Mouse (Mus musculus) ES-E14 (cell line): Measurements from ENCODE around the gene Jup.

Experiments
- CHD2 ChIP-seq: IDR thresholded peaks from 2 replicates; pipeline ENCODE4 v1.6.1; 2014; ENCODE audit warnings: mild to moderate bottlenecking, low read depth, low read length, inconsistent platforms
- HCFC1 ChIP-seq: IDR thresholded peaks from 2 replicates; pipeline ENCODE4 v1.6.1; 2012; ENCODE audit warnings: low read length, inconsistent platforms, borderline replicate concordance; ENCODE audit not compliant: insufficient read depth
- ZC3H11A ChIP-seq: IDR thresholded peaks from 2 replicates; pipeline ENCODE4 v1.6.1; 2012; ENCODE audit warnings: low read depth, mild to moderate bottlenecking, inconsistent platforms, low read length, borderline replicate concordance
- ZNF384 ChIP-seq: IDR thresholded peaks from 2 replicates; pipeline ENCODE4 v1.6.1; 2012; ENCODE audit warnings: low read depth, low read length, inconsistent platforms

DNA sequence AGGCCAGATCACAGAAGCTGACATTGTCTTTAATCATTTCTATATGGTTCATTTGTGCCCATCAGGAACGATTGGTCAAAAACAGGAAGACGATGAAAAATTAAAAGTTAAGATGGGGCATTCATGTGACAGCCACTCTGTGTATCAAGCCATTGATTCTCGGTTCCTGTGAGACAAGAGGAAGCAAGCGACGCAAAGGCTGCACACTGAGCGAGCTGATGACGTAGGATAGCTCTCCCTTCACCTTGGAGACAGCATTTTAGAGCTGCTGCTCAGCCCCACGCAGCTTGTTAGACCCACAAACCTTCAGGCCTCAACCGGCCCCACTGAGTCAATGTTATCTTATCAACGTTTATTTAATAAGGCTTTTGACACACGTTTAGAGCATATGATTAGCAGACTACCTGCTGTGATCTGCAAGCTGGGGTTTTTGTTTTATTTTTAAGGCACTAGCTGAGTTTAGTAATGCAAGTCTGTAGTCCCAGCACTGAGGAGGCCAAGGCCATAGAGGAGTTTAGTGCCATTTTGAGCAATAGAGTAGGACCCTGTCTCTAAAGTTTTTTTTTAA lies 72.4 kb downstream of the Jup start:
- TF ChIP-seq HCFC1 (no peak), ZC3H11A (no peak), ZNF384 (no peak), CHD2 (no peak)
